Mouse (Mus musculus): ENCODE measurements around the gene Adam15.

DNA sequence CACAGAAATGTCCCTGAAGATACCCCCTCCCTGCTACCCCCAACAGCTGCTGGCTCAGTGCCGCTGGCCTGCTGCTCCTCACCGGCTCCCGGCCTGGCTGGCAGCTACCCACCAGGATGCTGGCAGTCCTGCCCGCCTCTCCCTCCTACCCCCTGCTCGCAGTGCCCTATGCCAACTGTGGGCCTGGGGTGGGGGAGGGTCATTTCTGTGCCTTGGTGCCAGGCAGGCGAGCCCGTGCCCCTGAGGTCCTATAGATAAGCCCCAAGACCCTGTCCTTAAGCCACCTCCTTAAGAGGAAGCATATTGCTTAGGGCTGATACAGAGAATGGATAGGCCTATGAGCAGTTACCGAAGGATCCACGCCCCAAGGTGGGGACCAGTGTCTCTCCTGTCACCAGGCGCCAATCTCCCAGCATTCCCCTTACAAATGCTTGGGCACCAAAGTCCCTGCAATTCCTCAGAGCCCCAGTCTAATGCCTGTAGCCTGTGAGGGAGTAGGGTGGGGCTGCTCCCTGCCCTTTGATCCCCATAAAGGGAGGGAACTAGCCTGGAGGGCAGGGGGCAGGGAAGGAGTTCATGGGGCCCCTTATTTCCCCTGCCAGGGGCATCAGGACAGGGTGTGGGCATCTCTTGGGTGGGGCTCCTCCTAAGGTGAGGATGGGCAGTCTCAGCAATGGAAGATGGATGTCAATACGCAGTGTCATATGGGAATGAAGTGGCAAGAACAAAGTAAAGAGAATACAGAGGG lies 38.5 kb upstream of the Adam15 start:
- TF ChIP-seq GATA1 (IDR thresholded peaks at IDR 0.05; ENCODE audit: low read length) = no peak
- no peak for TF ChIP-seq TAL1 (IDR thresholded peaks at IDR 0.05; ENCODE audit: low read length)
